Mouse (Mus musculus): Measurements from ENCODE around the gene Ttll4. TPM values are rescaled to one million over a fixed set of nuclear protein-coding genes. Genes with fewer than 3 reads are reported as not detected.

Ttll4 gene
- total RNA-seq (2021), result 10 to 100 TPM; 15.1 to 33.5 TPM

DNA sequence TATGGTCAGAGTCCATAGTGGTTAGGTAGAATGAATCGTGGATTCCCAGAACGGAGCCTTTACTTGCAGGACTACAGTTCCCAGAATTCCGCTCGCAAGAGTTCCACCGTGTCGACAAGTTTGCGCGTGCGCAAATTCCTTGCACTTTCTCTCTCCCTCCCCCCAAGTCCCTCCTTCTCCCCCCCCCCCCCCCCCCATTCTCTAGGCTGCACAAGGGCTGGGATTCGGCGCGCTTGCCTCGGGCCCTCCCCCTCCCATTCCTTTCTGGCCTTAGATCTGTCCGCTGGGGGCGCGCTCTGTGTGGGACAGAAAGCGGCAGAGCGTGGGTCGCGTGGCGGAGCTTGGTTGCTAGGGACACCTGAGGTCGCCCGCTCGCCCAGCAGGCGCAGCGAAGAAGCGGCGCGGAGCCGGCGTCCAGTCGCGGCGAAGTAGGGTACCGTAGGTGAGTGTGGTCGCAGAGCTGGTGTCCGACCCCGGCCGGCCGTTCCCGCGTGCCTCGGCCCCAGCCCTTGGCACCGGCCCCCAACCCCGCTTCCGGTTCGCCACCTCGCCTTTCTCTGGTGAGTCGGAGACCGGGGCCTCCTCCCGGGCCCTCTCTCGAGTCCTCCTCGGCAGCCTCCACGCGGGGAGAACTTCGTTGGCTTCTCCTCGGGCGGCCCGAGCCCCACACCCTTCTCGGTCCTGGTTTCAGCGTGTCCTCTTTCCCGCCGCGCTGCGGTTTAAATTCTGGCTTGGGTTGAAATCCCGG is at the start of gene Ttll4:
Gene Ttll4 (plus strand): TSS at position 298 of the 748 bp plus-strand sequence.
- DNase-seq (ENCODE audit: low spot score in 2 of 2), result peak; percentile 88
- intact Hi-C loops (cut with DNase I), result loop anchor here (10.0 kb wide), 1 partner anchor 77 kb away; the partner anchor contains the start of genes Bcs1l and Zfp142

DNA sequence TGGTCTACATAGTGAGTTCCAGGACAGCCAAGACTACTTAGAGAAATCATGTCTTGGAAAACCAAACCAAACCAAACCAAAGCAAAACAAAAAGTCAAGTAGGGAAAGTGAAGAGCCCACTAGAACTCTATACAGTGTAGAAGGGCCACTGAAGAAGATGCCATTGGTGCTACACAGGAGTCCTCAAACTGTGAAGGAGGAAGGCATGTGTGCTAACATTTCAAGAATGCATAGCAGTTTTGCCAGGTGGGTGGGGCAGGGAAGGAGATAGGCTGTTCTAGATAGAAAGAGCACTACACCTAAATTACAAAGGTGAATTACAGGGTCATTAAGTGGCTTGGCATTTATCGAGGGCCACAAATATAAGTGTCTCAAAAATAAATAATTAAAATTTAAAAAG is 37.4 kb upstream of the Ttll4 start:
- intact Hi-C loops (cut with DNase I), result no loop called here
- DNase-seq (ENCODE audit: low spot score in 2 of 2), result no peak

DNA sequence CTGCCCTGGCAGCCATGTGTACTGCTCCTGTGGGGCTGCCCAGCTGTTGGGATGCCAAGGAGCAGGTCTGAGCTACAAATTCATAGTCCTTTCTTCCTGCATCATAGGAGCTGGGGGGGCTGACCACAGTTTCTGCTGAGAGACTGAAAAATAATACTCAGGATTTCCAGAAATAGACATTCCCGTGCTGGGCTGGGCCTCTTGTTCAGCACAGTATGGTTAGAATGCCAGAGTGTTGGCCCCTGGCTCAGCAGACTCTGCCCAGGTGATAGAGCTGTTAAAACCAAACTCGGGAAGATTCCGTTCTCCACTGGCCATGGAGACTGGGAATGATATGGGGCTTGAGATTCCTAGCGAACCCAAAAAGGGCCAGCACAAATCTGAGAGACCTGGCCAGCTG is 35.5 kb upstream of the Ttll4 start:
- intact Hi-C loops (cut with DNase I), result no loop called here

DNA sequence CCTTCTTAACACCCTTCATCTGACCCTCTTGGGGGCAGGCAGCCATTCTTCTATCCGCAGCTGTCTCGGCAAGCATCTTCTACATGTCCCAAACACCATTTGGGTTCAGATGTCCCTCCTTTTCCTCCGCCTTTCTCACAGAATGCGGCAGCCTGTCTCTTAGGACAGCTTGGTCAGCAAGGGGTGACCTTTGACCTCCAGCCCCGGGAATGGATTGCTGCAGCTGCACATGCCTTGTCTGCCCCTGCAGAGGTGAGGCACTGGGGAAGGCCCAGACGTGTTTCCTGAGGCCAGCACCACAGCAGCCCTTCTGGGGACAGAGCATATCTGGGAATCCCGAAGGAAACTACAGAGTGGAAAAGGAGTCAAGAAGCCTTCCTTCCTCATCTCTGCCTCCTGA is 33.5 kb upstream of the Ttll4 start:
- intact Hi-C loops (cut with DNase I), result no loop called here
- DNase-seq (ENCODE audit: low spot score in 2 of 2), result no peak

More for the DNA sequence above, 35.5 kb upstream of the Ttll4 start:
- DNase-seq (ENCODE audit: low spot score in 2 of 2), result no peak

DNA sequence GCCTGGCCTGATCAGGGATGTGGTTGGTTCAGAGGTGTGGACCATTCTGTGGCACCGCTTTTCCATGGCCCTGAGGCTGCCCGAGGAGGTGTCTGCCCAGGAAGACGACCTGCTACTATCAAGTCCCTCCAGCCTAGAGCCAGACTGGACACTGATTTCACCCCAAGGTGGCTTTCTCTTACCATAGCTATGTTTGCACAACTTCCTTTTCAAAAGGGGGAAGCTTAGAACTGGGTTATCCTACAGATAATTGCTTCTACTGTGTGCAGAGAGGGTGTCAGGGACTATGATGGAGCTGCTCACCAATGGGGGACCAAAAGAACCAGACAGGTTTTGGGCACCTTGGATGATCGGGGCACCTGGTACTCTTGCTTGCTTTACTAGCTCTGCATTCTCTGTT is 28.8 kb upstream of the Ttll4 start:
- intact Hi-C loops (cut with DNase I), result no loop called here
- no peak for DNase-seq (ENCODE audit: low spot score in 2 of 2)

DNA sequence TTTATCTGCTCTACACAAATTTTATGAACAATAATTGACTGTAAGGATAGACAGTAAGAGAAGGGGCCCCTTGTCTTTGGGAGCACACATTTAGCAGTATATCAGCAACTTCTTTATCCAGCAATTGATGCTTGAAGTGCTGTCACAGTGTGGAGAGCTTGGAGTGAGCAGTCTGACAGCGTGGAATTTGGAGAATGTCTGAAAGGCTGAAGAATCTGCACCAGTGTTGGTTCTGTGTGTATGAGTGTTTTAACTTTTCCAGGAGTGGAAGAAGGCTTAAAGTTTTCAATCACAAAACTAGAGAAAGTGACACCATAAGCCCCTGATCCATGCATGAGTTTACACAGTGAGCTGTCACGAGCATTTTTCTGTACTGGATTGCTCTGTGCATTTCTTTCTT is 18.0 kb upstream of the Ttll4 start:
- no peak for DNase-seq (ENCODE audit: low spot score in 2 of 2)
- intact Hi-C loops (cut with DNase I), result loop anchor here (10.0 kb wide), 1 partner anchor 121 kb away; no protein-coding TSS in a partner anchor

DNA sequence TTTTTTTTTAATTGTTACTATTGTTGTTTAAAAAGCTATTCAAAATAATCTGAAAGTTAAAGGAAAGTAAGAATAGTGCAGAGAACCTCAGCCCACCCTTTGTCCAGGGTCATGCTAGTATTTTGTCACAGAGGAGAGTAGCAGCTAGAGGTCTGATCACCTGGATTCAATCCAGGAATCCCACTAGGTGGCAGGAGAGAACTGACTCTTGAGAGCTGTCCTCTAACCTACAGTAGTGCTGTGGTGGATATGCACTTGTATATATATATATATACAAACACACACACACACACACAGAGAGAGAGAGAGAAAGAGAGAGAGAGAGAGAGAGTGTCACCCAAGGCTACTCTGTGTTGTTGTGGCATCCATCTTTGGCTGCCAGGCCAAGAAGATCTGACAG is 17.6 kb upstream of the Ttll4 start:
- intact Hi-C loops (cut with DNase I), result loop anchor here (10.0 kb wide), 1 partner anchor 121 kb away; no protein-coding TSS in a partner anchor
- no peak for DNase-seq (ENCODE audit: low spot score in 2 of 2)

DNA sequence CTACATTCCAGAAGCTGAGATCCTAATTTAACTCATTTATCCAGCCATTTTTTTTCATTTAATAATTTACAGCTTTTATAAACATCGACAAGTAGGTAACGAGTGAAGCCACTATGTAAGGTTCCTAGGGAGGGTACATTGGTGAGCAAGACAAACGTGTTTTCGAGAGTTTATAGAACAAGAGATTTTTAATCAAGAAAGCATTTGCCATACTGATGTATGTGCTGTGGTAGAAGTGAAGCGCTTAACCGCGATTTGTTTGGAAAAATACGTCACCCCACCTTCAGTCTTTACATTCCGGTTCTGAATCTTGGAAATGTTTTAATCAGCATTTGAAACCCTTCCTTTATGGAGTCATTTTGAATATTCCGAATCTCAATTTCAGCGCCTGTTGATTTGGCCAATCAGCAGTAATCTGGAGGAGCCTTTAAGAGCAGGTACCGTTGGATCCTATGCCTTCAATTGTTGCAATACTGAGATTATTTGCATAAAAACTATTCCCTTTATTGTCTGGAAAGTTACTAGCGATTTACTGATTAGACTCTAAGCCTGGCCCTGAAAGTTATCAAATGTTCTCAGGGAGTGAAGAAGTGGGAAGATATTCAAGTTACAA is 814 bp downstream of the Ttll4 start:
- DNase-seq (ENCODE audit: low spot score in 2 of 2), result no peak
- intact Hi-C loops (cut with DNase I), result loop anchor here (10.0 kb wide), 1 partner anchor 78 kb away; the partner anchor contains the start of genes Bcs1l and Zfp142

DNA sequence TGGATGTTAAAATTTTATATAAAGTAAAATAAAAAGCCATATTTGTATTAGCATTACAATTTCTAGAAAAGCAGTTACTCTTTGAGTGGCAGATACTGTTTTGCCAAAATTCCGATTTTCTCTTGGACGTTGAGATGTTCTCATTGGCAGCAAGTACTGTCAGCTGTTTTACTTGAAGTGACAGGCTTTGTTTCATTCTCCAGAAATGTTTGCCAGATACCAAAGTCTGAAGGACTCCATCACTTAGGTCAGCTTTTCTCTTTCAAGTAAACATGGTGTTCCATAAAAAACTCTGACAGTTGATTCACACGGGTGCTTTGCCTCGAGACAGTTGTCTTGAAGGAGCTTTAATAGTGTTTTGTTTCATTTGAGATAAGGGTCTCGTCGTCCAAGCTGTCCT is 3.6 kb downstream of the Ttll4 start:
- intact Hi-C loops (cut with DNase I), result loop anchor here (10.0 kb wide), 1 partner anchor 80 kb away; the partner anchor contains the start of genes Bcs1l and Zfp142

DNA sequence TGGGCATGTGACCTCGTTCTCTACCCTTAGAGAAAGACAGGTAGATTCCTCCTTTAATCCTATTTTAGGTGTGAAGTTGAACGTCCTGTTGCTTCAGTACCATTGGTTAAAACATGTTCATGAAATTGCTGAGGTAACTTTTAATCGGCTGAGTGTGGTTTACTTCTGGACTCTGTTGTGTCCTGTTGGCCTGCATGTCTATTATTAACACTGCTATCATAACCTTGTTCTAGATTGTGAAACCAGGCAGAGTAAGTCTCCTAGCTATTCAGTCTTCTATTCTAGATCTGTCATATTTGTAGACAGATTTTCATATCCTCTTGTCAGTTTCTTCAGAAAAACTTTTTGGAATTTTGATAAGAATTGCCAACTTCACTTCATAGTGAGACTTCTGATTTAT is 6.8 kb downstream of the Ttll4 start:
- intact Hi-C loops (cut with DNase I), result loop anchor here (10.0 kb wide), 1 partner anchor 84 kb away; the partner anchor contains the start of genes Bcs1l and Zfp142
- DNase-seq (ENCODE audit: low spot score in 2 of 2), result no peak

More for the DNA sequence above, 3.6 kb downstream of the Ttll4 start:
- no peak for DNase-seq (ENCODE audit: low spot score in 2 of 2)

DNA sequence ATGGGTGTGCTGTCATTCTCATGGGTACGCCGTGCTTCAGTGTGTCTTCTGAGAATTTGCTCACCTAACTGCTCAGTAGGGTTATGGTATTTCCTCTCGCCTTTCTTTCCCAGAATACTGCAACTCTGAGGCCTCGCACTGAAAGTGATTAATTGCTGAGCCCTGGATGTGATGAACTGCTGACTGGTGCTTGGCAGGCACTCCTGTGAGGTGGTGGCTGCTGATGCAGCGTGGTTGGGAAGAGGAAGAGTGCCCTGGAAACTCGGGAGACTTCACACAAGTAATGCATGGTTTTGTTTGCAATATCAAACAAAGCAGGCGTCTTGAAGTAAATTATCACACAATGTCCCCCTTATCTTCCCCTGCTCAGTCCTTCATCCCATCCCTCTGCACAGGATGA is 11.2 kb downstream of the Ttll4 start:
- intact Hi-C loops (cut with DNase I), result no loop called here
- DNase-seq (ENCODE audit: low spot score in 2 of 2), result no peak

DNA sequence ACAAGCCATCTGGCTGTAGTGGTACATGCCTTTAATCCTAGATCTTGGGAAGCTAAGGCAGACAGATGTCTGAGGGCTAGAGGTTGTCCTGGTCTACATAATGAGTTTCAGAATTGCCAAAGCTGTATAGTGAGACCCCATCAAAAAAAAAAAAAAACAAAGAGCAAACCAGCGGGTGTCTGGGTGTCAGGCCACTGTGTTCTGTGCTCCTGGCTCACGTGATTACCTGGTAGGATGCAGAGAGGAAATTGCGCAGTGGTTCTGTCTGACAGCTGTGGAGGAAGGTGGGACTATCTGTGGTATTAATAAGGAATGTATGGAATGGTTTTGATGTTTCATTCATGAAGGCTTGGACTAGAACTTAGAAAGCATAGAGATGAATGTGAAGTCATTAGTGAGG is 15.3 kb downstream of the Ttll4 start:
- intact Hi-C loops (cut with DNase I), result no loop called here
- no peak for DNase-seq (ENCODE audit: low spot score in 2 of 2)

DNA sequence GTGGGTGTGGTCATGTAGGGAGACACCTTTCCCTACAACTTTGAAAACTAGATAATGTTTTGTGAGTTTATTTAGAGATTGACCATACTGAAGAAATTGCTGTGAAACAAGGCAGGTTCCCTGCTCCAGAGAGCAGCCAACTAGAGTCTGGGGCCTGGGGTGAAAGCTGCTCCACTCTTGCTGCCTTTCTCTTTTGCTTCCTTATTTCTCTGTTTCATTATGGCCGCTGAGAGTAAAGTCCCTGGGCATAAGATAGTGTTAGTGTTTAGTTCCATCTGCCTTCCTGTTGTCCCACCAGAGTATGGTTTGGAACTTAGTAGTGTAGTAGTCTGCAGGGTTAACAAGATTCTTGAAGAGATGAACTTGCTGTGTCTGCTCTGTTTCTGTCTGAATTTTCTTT is 16.3 kb downstream of the Ttll4 start:
- intact Hi-C loops (cut with DNase I), result no loop called here

DNA sequence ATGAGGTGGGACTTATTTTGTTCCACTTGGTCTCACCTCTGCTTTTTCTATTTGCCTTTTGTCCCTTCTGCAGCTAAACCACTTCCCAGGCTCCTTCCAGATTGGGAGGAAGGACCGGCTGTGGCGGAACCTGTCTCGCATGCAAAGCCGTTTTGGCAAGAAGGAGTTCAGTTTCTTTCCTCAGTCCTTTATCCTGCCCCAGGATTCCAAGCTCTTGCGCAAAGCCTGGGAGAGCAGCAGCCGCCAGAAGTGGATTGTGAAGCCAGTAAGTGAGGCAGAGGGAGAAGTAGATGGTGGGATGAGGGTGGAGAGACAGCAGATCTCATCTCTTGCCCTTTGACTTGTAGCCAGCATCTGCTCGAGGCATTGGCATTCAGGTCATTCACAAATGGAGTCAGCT is 25.6 kb downstream of the Ttll4 start:
- DNase-seq (ENCODE audit: low spot score in 2 of 2), result no peak
- intact Hi-C loops (cut with DNase I), result no loop called here

More for the DNA sequence above, 16.3 kb downstream of the Ttll4 start:
- DNase-seq (ENCODE audit: low spot score in 2 of 2), result no peak

DNA sequence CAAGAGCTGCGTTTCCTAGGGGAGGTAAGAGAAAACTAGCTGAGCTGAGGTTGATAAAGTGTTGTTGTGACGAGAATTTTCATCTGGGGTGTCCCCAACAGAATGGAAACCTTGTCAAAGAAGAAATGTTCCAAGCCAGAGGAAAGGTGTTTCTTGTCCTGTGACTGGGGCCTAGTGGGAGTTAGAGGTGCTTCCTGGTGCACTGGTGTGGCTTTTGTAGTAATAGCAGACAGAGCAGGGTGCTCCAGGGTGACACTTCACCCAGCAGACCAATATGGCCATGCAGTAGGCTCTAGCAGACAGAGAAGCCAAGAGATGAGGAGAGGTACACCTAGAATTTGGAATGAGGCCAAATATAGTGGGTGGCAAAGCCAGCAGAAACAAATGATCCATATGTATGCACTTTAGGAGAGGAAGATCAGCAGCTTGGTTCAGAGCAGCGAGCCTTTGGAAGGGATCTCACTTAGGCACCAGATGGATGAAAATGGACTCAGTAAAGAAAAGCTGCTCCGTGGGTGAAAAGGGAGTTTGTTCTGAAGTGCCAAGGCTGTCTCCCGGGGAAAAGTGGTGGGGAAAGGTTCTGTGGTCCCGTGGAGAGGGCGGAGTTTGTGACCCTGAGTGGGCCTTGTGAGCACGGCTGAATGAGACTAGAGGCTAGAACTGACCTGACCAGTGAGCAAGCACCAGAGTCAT is 32.5 kb downstream of the Ttll4 start:
- intact Hi-C loops (cut with DNase I), result no loop called here
- no peak for DNase-seq (ENCODE audit: low spot score in 2 of 2)

DNA sequence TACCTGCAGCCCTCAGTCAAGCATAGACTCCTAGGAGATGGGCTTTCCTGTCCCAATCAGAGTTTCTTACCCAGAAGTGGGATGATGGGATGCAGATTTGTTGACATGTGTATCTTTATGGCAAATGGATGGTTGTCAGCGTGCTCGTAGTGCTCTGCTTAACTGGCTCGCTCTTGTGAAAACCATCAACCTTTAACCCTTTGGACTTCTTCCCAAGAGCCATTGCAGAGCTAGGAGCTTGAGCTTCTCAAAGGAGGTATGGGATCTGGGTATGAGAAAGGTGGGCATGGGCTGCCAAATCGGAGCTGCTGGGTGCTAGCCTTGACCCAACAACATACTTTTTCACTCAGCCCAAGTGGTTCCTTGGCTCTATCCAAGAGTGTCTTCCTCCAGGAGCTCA is 34.3 kb downstream of the Ttll4 start:
- intact Hi-C loops (cut with DNase I), result no loop called here
- no peak for DNase-seq (ENCODE audit: low spot score in 2 of 2)

DNA sequence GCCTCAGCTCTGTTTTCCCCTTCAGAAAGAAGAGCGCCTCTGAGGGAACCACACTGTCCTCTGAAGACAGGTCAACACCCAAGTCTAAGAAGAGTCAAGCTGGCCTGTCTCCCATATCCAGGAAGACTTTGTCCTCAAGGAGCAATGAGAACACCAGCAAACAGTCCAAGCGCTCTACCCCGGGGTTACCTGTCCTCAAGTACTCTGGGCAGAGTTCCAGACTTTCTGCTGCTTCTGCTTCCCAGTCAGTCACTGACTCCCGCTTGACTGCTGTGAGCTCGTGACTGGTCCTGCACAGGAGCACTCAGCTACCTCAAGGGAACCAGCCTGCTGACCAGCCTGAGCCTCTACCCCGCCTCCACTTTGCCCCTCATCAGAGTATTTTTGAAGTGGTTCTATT is 35.9 kb downstream of the Ttll4 start:
- intact Hi-C loops (cut with DNase I), result no loop called here
- DNase-seq (ENCODE audit: low spot score in 2 of 2), result no peak

DNA sequence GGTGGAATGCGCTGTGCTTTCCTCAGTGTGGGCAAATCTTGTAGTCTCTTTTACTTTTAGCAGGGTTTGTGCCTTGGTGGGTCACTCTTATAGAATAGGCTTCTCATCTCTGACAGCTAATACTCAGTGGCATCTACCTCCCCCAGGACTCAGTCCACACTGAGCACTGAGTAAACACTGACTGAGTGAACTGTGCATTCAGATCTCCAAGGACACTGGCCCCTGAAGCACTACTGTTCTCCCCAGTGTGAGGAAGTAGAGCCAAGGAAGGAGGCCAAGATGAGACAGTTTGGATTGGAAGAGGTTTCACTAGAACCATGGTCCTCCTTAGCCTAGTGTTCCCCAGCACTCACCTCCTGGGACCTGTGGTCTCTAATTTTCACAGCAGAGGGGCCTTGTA is 36.8 kb downstream of the Ttll4 start:
- intact Hi-C loops (cut with DNase I), result no loop called here

DNA sequence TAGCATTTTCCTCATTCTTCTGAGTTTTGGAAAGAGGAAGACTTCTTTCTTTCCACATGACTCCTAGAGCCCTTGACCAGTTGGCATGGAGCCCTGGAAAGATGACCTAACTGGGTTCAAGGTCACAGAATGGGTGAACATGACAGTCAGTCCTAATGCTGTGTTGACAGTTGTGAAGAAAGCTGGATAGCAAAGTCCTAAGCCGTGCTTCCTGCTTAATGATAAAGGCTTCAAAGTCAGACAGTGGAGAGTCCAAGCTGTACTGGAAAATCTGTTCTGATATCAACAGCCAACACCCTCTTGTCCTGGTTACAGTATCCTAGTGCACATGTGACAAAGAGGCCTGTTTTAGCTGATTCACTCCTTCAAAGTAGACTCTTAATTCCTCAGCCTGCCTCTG is 37.2 kb downstream of the Ttll4 start:
- no peak for DNase-seq (ENCODE audit: low spot score in 2 of 2)
- intact Hi-C loops (cut with DNase I), result no loop called here

More for the DNA sequence above, 36.8 kb downstream of the Ttll4 start:
- no peak for DNase-seq (ENCODE audit: low spot score in 2 of 2)

DNA sequence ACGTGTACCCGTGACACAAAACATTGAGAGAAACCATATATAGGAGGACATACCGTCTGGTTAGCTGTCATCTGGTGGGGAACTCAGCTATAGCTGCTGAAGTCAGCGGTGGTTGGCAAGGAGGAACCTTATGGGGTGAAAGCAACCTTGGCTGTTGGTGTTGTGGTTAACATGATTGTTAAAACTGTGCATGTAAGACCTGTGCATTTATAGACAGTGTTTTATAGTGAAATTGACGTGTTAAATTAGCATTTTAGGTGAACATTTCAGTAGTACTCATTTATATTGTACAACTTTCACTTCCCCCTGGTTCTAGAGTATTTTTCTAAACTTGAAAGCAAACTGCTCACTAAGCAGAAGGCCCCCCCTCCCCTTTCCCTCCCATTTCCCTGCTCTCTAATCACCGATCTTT is 40.6 kb downstream of the Ttll4 start:
- intact Hi-C loops (cut with DNase I), result no loop called here
- no peak for DNase-seq (ENCODE audit: low spot score in 2 of 2)
